Mouse (Mus musculus): ENCODE data around the gene Pfn3. TPM values are rescaled to one million over a fixed set of nuclear protein-coding genes. Genes with fewer than 3 reads are reported as not detected.

Gene Pfn3
- polyA plus RNA-seq, 1 experiment from 2014 or later = not detected

DNA sequence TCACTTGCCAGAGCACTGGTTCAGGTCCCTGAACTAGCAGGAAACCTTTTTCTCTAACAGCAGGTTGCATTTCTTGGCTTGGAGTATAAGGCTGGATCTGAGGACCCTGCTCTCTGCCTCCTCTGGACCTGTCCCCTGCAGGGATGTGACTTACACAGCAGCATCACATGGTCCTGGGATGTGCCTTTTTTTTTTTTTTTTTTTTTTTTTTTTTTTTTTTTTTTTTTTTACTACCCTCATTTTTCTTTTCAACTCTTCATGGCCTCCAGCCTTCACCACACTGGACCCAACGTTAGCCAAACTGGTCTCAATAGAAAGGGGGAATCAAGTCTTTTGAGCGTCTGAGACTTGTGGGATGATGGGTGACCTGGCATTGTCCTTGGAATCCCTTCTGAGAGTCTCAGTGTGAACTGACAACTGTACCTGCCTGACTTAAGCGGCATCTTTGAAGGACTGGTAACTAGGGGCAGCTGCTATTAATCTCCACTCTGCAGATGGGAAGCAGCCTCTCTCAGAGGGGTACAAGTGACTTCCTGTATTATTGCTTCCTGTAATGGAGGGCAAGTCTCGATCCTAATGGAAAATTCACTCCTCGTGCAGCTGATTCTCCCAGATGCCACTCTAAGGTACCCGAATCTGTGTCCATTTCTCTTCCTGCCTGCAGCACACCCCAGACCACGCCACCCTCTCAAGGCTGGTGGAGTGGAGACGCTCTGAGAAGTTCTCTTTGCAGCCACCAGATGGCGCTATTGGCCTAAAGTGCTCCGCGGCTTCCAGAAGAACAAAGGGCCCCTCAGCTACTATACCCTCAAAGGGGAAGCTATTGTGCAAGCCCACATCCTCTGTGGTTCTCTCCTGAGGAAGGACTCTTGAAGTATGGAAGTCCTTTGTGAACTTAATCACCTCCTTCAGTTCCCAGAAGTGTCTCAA is 9.9 kb downstream of the Pfn3 start:
- H3K4me2 ChIP-seq = 0 out of 2 replicates have a peak overlapping the region, but pooled peaks have one; percentile 22
- H3K4me3 ChIP-seq = no peak overlapping the region
- 11% methylated on average over 11 of the region's 11 CpGs for WGBS
- H3K9me3 ChIP-seq = no peaks in the 10 kb centered on the region
- no peaks in the 10 kb centered on the region for H3K36me3 ChIP-seq
- H3K9ac ChIP-seq = peak overlapping the region; percentile 64
- peaks cover 29% of the 10 kb centered on the region for H3K4me1 ChIP-seq (replicated peaks)
- ATAC-seq (ENCODE audit: low FRiP score) = peak; percentile 86
- H3K27ac ChIP-seq = peak overlapping the region; percentile 83
- peaks cover 6% of the 10 kb centered on the region; the same call in 1 of the 2 replicates for H3K27me3 ChIP-seq

DNA sequence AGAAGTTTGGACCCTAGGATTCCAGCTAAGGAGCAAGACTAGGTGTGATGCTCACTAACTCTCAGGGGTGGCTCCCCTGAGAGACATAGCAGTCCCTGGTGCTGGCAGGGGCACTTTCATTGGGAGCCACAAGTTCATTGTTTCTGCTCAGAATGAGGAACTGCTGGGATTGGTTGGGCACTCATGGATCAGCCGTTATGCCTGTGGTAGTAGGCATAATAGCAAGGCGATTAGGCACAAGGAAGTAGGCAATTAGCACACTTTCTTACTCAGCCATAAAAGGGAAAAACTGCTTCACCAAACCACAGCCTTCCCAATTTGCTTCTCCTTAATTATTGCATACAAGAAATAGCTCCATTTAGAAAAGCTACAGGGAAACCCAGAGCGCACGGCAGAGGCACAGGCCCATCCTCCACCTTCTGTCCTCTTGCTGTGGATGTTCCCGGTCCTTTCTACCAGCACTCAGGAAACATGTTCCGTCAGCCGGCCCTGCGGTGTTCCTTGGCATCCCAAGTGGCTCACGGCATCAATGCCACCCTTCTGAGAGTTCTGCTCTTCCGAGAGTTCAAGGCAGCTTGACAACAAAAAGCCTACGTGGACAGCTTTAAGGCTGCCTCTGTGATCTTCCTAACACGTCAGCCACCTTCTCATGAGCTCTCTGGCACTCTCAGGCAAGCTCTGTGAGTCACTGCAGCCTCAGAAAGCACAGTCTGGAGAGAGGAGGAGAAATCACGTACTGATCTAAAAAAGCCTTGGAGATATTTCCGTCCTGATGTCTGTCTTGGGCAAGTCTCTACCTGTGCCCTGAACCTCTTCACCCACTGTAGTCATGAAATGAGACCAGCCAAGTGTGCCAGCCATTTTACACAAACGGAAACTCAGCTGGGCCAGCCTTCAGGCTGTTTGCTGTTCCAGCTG is 10.8 kb downstream of the Pfn3 start:
- 69% methylated on average over 15 of the region's 15 CpGs for WGBS
- H3K27me3 ChIP-seq = peaks cover 10% of the 10 kb centered on the region; the same call in 1 of the 2 replicates
- no peak for ATAC-seq (ENCODE audit: low FRiP score)
- no peaks in the 10 kb centered on the region for H3K9me3 ChIP-seq
- peaks cover 29% of the 10 kb centered on the region for H3K4me1 ChIP-seq (replicated peaks)
- H3K9ac ChIP-seq = no peak overlapping the region
- H3K4me3 ChIP-seq = no peak overlapping the region
- no peaks in the 10 kb centered on the region for H3K36me3 ChIP-seq
- H3K27ac ChIP-seq = peak overlapping the region; percentile 80
- H3K4me2 ChIP-seq = no peak overlapping the region

DNA sequence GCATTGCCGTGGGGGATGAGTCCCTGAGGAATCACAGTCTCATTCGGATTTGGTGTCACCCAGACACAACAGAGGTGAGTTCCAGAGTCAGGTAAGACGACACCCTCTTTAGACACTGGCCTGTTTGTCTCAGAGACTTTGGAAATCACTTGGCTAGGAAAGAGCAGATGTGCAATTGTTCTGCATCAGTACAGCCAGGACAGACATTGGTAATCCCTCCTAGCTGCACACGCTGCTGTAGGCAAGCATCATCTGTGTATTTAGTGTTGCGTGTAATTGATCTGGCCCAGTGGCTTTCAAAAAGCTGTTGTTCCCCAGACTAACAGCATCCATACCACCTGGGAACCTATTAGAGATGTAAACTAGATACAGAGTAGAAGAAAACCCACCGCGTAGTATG is 11.8 kb downstream of the Pfn3 start:
- Histone ChIP-seq H3K9ac (no peak overlapping the region), H3K27me3 (peaks cover 10% of the 10 kb centered on the region; the same call in 1 of the 2 replicates), H3K36me3 (no peaks in the 10 kb centered on the region), H3K4me3 (no peak overlapping the region), H3K4me2 (no peak overlapping the region), H3K4me1 (replicated peaks) (peaks cover 29% of the 10 kb centered on the region), H3K27ac (peak overlapping the region; percentile 80), H3K9me3 (no peaks in the 10 kb centered on the region)
- WGBS = 59% methylated on average over 7 of the region's 7 CpGs
- peak; percentile 27; the same call in 1 of the 2 replicates for ATAC-seq (ENCODE audit: low FRiP score)

DNA sequence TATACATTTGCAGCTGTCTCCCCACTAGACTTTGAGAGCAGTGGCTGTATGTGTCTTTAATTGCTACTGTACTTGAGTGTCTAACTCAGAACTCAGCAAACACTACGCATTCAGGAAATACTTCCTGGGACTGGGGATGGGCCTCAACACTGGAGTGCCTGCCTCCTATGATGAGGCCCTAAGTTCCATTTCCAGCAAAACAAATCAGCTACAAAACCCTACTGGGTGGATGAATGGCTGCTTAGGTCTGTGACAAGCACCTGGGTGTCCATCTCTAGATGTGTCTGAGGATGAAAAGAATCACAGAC is 15.0 kb downstream of the Pfn3 start:
- Histone ChIP-seq H3K4me2 (no peak overlapping the region), H3K9ac (no peak overlapping the region), H3K27me3 (peaks cover 14% of the 10 kb centered on the region), H3K9me3 (no peaks in the 10 kb centered on the region), H3K4me3 (no peak overlapping the region), H3K27ac (no peak overlapping the region), H3K4me1 (replicated peaks) (peaks cover 19% of the 10 kb centered on the region), H3K36me3 (no peaks in the 10 kb centered on the region)
- no peak for ATAC-seq (ENCODE audit: low FRiP score)
- 85% methylated on average over 1 of the region's 1 CpGs for WGBS

DNA sequence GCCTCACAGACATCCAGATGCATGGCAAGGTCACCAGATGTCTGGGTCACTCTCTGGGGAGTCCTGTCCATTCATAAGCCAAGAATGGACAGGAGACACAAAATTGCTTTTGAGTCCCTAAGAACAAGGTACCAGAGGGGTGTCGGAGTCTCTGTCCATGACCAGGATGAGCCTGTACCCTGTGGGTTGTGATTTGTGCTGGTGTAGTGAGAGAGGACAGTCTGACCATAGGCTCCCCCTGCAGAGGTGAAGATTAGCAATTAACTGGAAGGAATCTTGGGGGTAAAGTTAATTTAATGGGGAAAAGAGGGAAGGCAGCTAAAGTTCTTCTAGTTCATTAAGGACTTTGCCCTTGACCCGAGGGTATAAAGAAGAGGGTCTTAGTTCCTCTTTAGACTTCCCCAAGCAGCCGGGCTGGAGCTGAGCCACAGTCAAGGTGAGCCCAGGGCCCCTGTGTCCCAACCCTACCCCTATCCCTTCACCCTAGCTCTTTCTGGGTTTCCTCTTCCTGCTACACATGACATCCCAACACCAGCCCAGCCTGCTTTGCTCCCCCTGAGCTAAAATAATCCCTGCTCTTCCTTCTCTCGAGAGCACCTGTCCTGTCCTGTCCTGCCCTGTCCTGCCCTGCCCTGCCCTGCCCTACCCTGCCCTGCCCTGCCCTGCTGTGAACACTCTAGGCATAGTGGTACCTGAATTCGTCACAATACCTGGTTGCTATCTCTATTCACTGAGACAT is 15.6 kb downstream of the Pfn3 start:
- Histone ChIP-seq H3K36me3 (no peaks in the 10 kb centered on the region), H3K4me1 (replicated peaks) (peaks cover 18% of the 10 kb centered on the region), H3K9ac (no peak overlapping the region), H3K27ac (no peak overlapping the region), H3K4me2 (no peak overlapping the region), H3K9me3 (no peaks in the 10 kb centered on the region), H3K4me3 (no peak overlapping the region), H3K27me3 (peaks cover 14% of the 10 kb centered on the region)
- WGBS = 68% methylated on average over 5 of the region's 5 CpGs
- ATAC-seq (ENCODE audit: low FRiP score) = no peak

DNA sequence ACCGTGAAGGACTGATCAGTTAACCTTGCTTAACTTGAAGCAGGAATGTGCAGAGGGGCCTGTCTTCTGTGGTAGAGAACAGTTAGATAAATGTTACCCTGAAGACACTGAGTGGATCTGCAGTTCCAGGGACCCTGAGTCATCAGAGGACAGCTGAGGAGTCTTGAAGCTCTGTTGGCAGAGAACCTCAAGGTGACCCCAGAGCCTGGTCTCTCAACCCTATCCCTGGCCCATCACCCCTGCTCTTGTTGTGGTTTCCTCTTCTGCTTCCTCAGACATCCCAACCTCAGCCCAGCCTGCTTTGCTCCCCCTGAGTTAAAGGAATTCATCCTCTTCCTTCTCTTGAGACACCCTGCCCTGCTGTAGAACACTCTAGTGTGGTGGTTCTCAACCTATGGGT is 16.9 kb downstream of the Pfn3 start, which contains the start of gene Slc34a1:
Gene Slc34a1, plus strand, starts transcription at position 100 of the 400 bp plus-strand sequence.
- H3K9me3 ChIP-seq = no peaks in the 10 kb centered on the region
- 89% methylated on average over 1 of the region's 1 CpGs for WGBS

DNA sequence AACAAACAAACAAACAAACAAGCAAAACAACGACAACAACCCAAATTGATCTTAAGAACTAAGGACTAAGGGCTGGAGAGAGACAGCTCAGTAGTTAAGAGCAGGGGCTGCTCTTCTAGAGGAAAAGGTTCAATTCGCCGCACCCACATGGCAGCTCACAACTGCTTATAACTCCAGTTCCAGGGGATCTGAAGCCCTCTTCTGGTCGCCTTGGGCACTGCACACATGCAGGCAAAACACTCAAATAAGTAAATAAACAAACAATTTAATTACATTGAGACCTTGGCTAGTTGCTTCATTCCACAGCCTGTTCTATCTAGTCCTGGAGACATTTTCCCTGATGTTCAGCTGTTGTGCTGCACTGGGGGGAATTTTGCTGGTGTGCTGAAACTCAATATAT is 22.1 kb downstream of the Pfn3 start:
- WGBS = 71% methylated on average over 4 of the region's 4 CpGs
- Histone ChIP-seq H3K4me3 (no peak overlapping the region), H3K4me1 (replicated peaks) (no peaks in the 10 kb centered on the region), H3K27ac (no peak overlapping the region), H3K9me3 (no peaks in the 10 kb centered on the region), H3K36me3 (no peaks in the 10 kb centered on the region), H3K4me2 (no peak overlapping the region), H3K27me3 (peaks cover 4% of the 10 kb centered on the region), H3K9ac (no peak overlapping the region)
- ATAC-seq (ENCODE audit: low FRiP score) = no peak

More for the DNA sequence above, 16.9 kb downstream of the Pfn3 start, which contains the start of gene Slc34a1:
- H3K9ac ChIP-seq = no peak within 1 kb of the TSS
- H3K4me3 ChIP-seq = no peak within 1 kb of the TSS
- no peak within 1 kb of the TSS for H3K27ac ChIP-seq
- no peaks in the 10 kb centered on the region for H3K36me3 ChIP-seq
- no peak within 1 kb of the TSS for H3K4me2 ChIP-seq
- H3K27me3 ChIP-seq = peaks cover 14% of the 10 kb centered on the region
- peaks cover 4% of the 10 kb centered on the region for H3K4me1 ChIP-seq (replicated peaks)
- no peak for ATAC-seq (ENCODE audit: low FRiP score)

DNA sequence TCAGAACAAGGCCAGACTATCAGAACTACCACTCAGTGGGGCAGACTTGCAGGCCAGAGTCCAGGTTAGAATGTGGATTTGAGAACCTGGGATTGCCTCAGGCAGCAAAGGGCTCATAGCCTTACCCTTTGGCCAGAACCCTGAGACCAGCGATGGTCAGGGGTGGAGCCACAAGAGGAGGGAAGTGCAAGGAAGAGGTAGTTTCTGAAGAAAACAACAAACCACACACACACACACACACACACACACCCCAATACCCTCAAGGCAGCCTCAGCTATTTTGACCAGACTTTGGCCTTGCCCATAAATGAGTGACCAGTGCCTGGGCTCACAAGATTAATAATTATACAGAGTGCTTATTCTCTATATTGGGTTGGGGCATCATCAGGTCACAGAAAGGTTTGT is 23.4 kb downstream of the Pfn3 start:
- Histone ChIP-seq H3K36me3 (no peaks in the 10 kb centered on the region), H3K27me3 (peaks cover 4% of the 10 kb centered on the region), H3K4me3 (no peak overlapping the region), H3K4me1 (replicated peaks) (no peaks in the 10 kb centered on the region), H3K9me3 (no peaks in the 10 kb centered on the region), H3K9ac (no peak overlapping the region), H3K27ac (no peak overlapping the region), H3K4me2 (no peak overlapping the region)
- ATAC-seq (ENCODE audit: low FRiP score) = no peak
- 91% methylated on average over 1 of the region's 1 CpGs for WGBS

DNA sequence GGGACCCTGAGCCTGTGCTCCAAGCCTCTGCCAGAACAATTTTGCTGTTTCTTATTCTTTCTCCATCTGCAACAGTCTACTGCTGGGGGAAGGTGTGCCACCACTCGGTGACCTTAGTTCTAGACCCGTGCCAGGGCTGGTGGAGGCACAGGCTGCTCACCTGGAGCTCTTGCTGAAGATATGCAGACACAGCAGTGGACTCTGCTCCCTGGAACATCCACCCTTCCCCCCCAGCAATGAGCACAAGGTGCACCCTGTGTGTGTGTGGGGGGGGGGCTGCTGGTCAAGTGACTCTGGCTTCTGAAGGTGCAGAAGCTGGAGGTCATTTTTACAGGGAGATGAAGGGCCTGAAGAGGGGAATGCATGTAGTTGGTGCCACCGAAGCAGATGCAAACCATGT is 24.4 kb downstream of the Pfn3 start:
- Histone ChIP-seq H3K27ac (no peak overlapping the region), H3K4me1 (replicated peaks) (no peaks in the 10 kb centered on the region), H3K36me3 (no peaks in the 10 kb centered on the region), H3K4me2 (no peak overlapping the region), H3K27me3 (no peaks in the 10 kb centered on the region), H3K9me3 (no peaks in the 10 kb centered on the region), H3K4me3 (no peak overlapping the region), H3K9ac (no peak overlapping the region)
- ATAC-seq (ENCODE audit: low FRiP score) = no peak
- whole genome bisulfite sequencing = 84% methylated on average over 3 of the region's 3 CpGs

DNA sequence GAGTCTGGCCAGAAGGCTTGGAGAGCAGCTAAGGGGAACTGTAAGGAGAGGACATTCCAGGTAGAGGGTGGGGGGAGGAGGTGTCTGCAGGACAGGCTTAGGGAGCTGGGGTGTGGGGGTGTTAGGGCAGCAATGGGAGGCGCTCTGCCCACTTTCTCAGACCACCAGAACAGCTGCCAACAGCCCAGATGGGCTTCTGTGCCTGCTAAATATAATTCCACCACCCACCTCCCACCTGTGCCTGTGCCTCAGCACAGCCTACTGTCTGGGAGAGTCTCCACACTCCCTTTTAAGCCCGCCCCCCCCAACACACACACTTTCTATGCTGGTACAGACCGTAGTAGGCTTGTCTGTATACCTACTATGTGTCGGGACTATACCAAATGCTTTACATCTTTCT is 33.2 kb downstream of the Pfn3 start:
- no peaks in the 10 kb centered on the region for H3K36me3 ChIP-seq
- no peak overlapping the region for H3K9ac ChIP-seq
- ATAC-seq (ENCODE audit: low FRiP score) = no peak
- WGBS = 94% methylated on average over 4 of the region's 4 CpGs
- H3K4me2 ChIP-seq = no peak overlapping the region
- H3K27ac ChIP-seq = no peak overlapping the region
- H3K4me1 ChIP-seq (replicated peaks) = peaks cover 7% of the 10 kb centered on the region; the same call in 1 of the 2 replicates
- peaks cover 74% of the 10 kb centered on the region for H3K27me3 ChIP-seq
- no peak overlapping the region for H3K4me3 ChIP-seq
- H3K9me3 ChIP-seq = no peaks in the 10 kb centered on the region

DNA sequence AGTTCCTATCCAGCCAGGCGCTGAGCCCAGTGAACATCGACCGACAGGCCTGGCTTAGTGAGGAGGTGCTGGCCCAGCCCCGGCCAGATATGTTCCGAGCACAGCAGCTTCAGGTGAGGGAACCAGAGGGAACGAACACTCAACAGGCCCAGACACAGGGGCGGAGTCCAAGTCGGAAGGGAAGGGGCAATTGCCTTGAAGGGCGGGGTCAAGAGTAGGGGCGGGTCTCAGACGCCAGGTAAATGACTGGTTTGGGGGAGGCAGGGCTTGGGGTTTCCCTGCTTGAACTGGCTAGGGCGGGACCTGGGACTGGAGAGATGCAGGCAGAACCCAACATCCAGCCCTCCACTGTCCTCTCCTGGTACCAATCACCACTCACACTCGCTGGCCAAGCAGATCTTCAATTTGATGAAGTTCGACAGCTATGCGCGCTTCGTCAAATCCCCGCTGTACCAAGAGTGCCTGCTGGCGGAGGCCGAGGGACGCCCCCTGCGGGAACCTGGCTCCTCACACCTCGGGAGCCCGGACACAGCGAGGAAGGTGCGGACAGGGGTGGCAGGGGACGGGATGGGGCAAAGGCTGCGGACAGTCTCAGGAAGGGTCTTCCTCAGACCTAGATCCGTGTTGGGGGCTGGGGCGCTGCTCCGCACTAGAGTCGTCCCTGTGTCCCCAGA is 36.0 kb downstream of the Pfn3 start:
- peaks cover 84% of the 10 kb centered on the region for H3K27me3 ChIP-seq

More for the DNA sequence above, 36.0 kb downstream of the Pfn3 start:
- no peak overlapping the region for H3K27ac ChIP-seq
- H3K36me3 ChIP-seq = no peaks in the 10 kb centered on the region
- H3K9me3 ChIP-seq = no peaks in the 10 kb centered on the region
- no peak overlapping the region for H3K4me3 ChIP-seq
- ATAC-seq (ENCODE audit: low FRiP score) = no peak
- WGBS = 10% methylated on average over 32 of the region's 32 CpGs
- peaks cover 7% of the 10 kb centered on the region; the same call in 1 of the 2 replicates for H3K4me1 ChIP-seq (replicated peaks)
- no peak overlapping the region for H3K9ac ChIP-seq
- H3K4me2 ChIP-seq = no peak overlapping the region

All from hindbrain, embryonic 13.5 days (tissue).